Mouse (Mus musculus) left cerebral cortex, postnatal 10 days (tissue): ENCODE results near the gene Mcur1. TPM values are rescaled to one million over a fixed set of nuclear protein-coding genes. Genes with fewer than 3 reads are reported as not detected.

Experiments used
- DNase-seq, 2 experiments: peaks; one replicate each; pipeline ENCODE4 v3.0.0; 2021 to 2022; ENCODE audit warnings: low spot score in 2 of 2, mixed read lengths in 1 of 2; ENCODE audit errors: extremely low spot score in 1 of 2
- intact Hi-C: fragments of 180-260 bp; cut with DNase I; formaldehyde crosslinking; loops from one replicate; pipeline ENCODE4 v1.15.1; 2025
- total RNA-seq, 2 experiments: library from RNA; stranded (reverse); gene quantifications; 2 replicates each; pipeline ENCODE4 v1.2.3; 2021

Mcur1 gene
- total RNA-seq, 2 experiments from 2014 or later = 12.1 to 12.2 TPM

DNA sequence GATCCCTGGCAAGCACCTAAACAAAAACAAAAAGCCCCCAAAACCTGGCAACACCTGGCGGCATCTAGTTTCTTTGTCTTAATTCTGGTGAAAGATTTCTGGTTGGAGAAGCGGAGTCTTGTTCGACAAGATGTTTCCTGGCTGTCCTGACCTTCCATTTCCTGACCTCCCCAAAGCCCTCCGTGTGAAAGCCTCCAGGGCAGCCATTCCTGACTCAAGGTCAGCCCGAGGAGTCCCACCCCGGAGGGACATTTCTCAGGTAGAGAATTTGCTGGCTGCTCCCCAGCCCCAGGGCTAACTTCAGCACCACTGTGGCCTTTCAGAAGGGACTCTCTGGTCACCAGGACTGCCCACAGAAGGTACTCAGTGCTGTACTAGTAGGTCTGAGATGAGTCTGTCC is 22.1 kb downstream of the Mcur1 start:
- intact Hi-C loops = no loop called here
- DNase-seq = no peak

DNA sequence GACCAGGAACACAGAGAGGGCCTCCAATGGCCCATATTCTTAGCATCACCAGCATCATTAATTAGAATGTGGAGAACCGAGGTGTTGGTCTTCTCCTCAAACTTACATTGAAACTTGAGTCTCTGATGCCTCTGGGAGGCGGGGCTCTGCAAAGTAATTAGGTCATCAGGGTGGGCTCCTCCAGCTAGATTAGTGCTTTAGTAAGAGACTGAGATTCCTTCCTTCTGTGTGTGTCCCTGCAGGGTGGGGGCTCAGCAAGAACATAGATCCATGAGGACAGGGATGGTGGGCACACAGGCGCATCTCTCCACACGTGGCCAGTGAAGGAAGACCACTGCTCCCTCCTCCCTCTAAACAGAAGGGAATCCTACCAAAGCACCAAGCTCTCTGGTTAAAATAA is 26.0 kb downstream of the Mcur1 start:
- DNase-seq = no peak
- intact Hi-C loops = loop anchor here (5.0 kb wide), 1 partner anchor 52 kb away; the partner anchor contains the start of gene Ranbp9

DNA sequence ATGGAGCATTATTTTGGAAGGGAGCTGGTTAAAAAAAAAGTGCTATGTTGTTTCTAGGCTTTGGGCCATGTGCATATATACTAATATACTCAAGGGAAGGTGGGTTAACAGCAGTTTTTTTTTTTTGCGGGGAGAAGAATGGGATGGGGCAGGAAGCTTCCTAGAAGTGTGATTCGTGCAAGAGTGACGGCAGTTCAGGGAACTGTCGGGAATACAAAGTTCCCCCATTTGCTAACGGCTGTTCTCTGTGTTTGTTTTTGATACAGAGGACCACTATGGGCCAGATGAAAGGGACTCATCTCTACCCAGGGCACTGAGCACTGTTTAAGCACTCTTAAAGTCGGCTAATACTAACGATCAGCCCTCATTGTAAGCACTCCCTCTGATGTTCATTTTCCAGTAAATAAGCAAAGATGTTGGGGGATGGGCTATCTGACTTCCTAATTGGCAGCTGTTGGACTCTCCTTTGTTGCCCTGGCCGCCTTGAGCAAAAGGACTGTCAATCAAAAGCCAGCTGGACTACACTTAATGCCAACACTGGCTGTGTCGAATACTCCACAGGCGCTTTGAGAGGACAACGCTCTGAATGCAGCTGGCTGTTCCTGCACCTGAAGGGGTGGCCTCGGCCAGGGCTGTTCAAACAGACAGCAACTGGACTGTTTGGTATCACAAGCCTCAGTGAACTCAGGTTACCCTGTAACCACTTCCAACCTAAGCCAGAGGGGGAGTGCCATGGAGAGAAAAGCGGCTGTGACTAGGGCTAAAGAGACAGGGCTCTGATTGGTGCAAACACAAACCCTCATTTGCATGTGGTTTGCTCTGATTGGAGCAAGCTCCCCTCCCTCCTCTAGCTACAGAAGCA is 28.9 kb downstream of the Mcur1 start:
- intact Hi-C loops = loop anchor here (5.0 kb wide), 1 partner anchor 49 kb away; the partner anchor contains the start of gene Ranbp9
- DNase-seq = peak; percentile 77 to 82

DNA sequence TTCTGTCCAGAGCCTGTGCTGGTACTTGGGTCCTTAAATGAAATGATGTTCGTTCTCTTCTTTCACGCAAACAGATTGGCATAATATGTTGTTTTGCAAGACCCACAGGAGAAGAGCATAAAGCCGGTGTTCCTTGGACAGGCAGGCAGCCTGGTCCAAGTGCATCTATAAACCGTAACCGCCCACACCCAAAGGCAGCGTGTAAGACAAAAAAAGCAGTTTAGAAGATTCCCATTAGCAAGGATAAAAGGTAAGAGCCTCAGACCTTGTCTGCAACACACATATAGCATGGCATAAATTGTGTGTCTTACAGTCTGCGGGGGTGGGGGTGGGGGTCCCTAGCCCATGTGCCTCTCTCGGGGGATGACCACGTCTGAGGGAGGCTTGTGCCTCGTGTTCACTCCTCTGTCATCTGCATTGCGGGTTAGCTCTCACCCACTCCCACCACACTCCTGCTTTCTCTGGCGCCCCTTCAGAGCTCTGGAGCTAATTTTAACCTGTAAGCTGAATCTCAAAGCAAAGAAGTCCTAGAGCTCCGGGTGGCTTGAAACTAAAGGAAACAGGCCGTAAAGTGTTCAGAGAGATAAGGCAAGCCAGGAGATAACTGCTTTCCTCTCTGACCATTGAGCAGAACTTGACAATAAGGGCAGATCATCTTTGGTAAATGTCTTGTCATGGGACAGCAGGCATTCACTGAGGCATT is 29.7 kb downstream of the Mcur1 start:
- DNase-seq = peak; percentile 57 to 63
- intact Hi-C loops = loop anchor here (5.0 kb wide), 1 partner anchor 48 kb away; the partner anchor contains the start of gene Ranbp9

DNA sequence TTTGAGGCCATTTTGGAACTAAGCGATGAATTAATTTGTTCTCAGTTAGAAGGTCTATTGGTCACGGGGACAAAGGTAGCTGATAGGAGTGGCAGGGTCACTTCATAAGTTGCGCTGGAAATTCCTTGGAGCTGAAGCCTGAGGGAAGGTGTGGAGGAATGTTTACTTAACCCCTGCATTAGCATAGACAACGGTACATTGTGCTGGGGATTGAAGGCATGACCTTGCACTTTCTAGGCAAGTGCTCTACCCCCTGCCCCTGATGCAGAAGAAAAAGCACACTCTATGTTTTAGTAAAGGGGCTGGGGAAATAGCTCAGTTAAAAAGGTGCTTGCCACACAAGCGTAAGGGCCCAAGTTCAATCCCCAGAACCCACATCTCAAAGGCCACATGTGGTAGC is 33.7 kb downstream of the Mcur1 start:
- intact Hi-C loops = no loop called here
- DNase-seq = no peak

DNA sequence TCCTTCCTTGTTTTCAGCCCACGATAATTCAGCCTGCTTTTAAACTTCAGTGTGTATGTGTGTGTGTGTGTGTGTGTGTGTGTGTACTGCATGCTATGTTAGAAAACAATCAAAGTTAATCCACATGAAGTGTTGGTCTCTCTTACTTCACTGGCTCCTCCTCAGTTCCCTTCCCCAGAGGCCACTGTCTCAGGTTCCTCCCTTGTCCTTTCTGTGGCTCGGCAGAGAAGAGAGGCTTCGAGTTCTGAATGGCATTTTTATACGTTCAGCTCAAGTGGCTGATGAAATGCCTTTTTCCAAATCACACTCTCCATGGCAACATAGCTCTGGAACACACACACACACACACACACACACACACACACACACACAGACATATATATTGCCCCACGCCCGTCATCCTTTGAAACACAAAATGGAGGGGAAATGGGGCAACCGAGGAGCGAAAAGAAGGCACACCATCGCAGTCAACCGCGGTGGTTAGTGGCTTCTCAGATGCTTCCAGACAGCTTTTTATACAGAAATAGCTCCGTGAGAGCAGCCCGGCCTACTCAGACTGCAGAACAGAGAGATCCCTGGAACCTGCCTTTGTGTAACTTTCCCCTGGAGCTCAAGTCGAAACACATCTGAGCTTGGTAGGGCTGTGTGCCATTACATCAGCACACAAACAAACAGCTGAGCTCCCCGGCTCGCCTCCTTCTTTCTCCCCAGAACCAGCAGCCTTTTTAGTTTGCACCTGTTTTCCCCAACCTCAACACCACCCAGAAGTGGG is 34.4 kb downstream of the Mcur1 start:
- DNase-seq = no peak
- intact Hi-C loops = no loop called here

DNA sequence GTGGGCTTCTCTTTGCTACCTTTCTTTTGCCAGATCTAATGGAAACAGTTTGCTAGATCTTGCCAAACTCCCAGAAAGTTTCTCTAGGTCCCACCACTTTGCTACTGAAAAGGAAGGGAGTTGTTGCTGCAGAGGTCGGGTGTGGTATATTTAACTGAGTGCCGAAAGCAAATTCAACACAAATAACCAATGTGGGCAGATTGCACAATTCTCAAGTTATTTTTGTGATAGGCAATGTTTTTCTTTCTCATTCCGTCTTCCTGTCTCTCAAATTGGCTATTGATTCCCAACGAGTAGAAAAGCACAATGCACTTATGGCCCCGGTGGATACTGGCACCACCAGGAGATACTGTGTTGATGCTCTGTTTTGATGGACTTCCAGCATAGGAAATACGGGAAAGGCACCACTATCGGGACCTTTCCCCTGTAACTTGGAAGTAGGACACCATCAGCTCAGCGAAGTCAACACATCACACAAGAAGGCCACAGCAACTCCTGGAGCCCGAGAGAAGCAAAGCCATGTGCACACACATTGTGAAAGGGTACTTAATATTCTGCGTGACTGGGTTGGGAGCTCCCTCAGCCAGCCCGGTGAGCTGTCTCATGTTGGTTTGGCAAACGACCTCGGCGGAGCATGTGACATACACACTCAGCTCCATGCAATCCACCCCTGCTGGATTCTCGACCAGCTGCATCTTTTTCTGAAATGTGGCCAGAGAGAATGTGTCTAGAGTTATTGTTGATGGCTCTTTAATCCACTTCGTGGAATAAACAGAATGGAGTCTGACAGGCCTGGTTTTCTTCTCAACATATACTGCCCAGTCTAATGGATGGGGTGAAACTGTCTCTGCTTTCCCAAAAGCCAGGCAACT is 35.3 kb downstream of the Mcur1 start:
- peak in 1 of 2 experiments; percentile 55 for DNase-seq
- intact Hi-C loops = no loop called here

DNA sequence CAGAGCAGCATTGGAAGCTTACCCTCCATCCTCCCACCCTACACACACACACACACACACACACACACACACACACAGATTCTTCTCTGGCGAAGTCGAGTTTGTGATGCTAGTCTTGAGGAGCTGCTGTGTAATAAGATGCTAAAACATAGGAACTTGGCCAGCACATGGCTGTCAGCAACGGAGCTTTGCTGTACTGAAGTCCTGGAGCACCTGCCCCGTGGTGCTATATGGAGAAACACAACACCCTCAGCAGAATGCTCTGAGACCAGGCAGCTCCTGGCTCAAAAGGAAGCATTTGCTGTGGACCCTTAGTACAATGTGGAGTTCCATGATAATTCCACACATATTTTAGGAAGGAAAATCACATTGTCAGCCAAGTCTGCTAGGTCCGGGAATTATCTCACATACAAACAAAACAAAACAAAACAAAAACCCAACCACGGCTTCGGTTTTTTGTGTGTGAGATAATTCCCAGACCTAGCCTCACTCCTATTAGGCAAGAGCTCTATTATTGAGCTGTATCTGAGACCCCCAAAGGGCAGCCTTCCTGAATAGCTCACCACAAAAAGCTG is 36.0 kb downstream of the Mcur1 start:
- intact Hi-C loops = no loop called here
- no peak for DNase-seq

DNA sequence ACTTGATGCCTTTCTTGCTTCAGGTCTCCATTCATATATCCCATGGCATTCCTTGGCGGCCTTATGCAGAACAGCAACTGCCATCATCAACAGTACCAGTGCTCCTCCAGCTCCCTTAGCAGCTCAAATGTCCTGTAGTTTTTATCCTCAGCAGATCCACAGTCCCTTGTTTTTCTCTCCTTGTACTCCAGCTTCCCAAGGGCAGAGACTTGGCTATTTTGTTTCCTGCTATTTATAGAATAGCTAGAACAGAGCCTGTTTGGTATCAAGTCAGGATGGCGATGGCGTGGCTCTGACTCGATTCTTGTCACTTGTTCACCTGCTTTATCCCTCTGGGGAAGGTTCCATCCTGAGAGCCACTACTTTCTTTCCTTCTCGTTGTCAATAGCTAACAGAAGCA is 38.1 kb downstream of the Mcur1 start:
- intact Hi-C loops = no loop called here

DNA sequence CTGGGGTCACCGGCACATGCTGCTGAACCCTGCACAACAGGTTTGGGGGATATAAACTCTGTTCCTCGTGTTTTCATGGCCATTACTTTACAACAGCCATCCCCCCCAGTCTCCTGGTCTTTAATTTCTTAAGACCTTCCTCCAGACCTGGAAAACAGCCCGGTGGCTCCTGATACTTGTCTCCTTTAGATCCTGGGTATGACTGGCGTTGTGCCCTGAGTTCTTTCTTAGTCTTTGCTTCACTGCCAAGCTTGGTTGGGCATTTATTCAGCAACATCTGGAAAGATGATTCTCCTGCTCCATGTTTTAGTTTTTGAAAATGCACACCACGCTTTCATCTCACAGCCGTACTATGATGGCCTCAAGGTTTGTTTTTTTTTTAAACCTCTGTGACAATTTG is 40.7 kb downstream of the Mcur1 start:
- intact Hi-C loops = no loop called here
- DNase-seq = no peak

More for the DNA sequence above, 38.1 kb downstream of the Mcur1 start:
- no peak for DNase-seq

DNA sequence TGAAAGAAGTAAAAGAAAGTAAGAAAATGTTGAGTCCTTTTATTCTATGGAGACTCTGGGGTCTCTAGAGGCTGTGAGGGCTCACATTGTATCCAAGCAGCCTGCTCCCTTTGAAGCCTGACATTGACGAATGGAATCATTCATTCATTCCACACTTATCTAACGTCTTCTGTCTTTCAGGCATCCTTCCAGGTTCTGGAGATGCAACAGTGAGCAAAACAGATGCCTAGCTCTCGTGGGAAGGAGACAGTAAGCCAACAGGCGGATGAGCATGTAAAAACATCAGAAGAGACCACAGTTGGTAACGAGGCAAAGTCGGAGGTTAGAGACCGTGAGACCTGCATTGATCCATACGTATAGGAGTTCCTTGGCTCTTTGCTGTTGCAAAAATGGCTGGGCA is 42.6 kb downstream of the Mcur1 start:
- intact Hi-C loops = no loop called here

DNA sequence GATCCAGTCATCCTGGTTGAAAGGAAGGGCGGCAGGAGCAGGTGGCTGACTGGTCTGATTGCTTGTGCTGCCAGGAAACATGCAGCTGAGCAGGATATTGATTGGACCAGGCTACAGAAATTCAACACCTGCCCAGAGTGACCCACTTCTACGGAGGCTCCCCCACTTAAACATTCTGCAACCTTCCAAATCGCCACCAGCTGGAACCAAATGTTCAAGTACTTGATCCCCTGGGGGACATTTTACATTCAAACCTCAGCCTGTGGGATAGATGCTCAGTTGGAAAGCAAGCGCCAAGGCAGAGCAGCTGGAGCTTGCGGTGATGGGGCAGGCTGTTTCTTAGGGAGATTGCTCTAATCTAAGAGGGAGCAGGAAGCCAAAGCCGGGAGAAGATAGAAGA is 43.1 kb downstream of the Mcur1 start:
- DNase-seq = no peak
- intact Hi-C loops = no loop called here

More for the DNA sequence above, 42.6 kb downstream of the Mcur1 start:
- DNase-seq = no peak

DNA sequence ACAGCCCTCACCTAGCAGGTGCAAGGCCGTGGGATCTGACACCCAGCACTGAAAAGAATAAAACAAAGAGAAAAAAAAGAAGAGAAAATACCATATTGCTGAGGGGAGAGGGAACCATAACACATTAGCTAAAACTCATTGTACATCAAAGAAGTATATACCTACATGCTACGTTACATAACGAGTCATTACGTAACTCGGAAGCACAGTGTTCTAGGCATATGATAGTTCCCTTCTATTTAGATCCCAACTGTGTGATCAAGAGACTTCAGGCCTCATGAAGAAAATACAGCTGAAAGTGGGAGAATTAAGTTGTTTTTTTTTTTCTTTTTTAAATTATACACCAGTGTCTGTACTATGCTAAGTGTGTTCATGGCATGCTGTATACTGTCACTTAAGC is 43.9 kb downstream of the Mcur1 start:
- intact Hi-C loops = no loop called here
- no peak for DNase-seq

DNA sequence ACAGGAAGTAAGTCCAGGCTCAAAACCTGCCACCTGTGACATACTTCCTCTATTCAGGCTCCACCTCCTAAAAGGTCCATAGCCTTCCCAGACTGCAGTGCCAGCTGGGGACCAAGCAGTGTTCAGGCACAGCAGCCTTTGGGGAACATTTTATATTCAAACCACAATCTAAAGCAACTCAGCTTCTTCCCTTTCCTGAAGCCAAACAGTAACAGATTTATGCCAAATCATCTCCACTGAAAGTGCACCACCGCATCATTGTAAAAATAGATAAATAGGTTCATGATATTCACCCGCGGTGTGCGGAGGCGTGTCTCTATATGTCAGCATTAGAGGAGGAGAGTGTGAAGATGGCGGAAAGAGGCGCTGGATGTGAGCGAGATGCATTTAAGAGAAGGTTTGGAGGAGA is 45.0 kb downstream of the Mcur1 start:
- intact Hi-C loops = no loop called here

DNA sequence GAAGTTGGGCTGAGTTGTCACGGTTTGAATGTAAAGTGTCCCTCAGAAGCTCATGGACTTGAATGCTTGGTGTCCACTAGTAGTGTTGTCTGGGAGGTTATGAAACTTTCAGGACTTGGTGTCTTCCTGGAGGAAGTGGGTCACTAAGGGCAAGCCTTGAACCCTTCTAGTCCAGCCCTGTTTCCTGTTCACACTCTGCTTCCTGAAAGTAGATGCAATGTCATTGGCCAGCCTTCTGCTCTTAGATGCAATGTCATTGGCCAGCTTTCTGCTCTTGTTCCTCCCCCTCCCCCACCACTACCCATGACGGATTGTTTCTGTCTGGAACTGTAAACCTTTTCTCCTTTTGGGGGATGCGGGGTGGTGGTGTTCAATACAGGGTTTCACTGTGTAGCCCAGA is 47.3 kb downstream of the Mcur1 start:
- intact Hi-C loops = no loop called here
- no peak for DNase-seq

More for the DNA sequence above, 45.0 kb downstream of the Mcur1 start:
- DNase-seq = no peak

DNA sequence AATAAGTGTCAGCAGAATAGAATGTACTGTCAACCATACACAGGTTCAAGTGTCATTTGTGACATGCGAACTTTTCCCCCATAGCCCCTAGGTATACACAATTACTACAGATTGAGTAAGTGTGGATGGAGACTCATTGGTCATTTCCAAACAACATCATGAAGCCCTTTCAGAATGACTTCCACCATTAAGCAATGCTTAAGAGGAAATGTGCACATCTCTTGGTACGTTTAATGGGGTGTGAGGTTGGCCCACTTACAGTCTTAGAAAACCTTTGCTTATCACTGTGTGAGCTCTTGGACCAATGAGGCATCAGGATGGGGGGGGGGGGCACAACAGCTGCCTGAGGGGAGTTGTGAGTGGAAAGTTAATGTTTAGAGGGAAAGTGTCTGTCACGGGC is 54.2 kb downstream of the Mcur1 start:
- intact Hi-C loops = no loop called here
- DNase-seq = no peak

DNA sequence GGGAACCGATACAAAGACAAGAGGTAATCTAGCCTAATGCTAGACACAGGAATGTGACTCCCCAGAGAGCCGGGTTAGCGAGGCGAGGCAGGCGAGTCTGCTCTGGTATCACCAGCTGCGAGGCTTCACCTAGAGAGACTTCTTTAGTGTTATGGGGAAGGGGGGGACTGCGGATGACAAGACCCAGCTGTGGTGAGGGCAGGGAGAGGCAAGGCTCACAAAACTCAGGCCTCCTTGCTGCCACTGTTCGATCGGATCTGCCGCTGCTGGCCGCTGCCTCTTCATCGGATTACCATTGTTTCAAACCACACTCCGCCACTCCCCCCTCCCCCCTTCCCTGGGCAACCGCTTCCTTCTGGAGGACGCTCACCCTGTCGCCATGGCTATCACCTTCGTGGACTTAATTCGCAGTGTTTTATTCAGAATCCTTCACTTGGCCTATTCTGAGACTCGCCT is 56.6 kb downstream of the Mcur1 start:
- peak in 1 of 2 experiments; percentile 54 for DNase-seq
- intact Hi-C loops = no loop called here

DNA sequence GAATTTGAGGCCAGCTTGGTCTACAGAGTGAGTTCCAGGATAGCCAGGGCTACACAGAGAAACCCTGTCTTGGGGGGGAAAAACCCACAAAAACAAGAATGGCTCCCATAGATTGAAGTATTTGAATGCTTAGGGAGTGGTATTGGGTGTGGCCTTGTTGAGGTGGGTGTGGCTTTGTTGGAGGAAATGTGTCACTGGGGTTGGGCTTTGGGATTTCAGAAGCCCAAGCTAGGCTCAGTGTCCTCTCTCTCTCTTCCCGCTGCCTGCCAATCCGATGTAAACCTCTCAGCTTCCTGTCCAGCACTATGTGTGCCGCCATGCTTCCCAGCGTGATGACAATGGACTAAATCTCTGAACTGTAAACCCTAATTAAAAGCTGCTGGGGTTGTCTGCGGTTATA is 58.4 kb downstream of the Mcur1 start:
- intact Hi-C loops = no loop called here
- DNase-seq = no peak
